Mouse (Mus musculus): ENCODE data around the gene Prrg4. TPM values are rescaled to one million over a fixed set of nuclear protein-coding genes. Genes with fewer than 3 reads are reported as not detected.
A peak's percentile ranks its signal among the peaks of the same experiment; 100 is the strongest.

Gene Prrg4
- total and polyA plus RNA-seq, 2 experiments from 2014 or later, result 1.4 to 3.8 TPM

- H3K27ac ChIP-seq, result no peak overlapping the region
- no peak for DNase-seq (ENCODE audit: low spot score)
- no peaks in the 10 kb centered on the region for H3K9me3 ChIP-seq (ENCODE audit: low read length)
- no peak for TF ChIP-seq CTCF (IDR thresholded peaks at IDR 0.05; ENCODE audit: low read depth)
- WGBS, result 79% methylated on average over 1 of the region's 1 CpGs
- no peak overlapping the region for H3K4me2 ChIP-seq (ENCODE audit: low read depth, low read length)
- no peaks in the 10 kb centered on the region for H3K4me1 ChIP-seq (ENCODE audit: insufficient read depth, low read length)
- no peak for ATAC-seq
- no peak overlapping the region for H3K4me3 ChIP-seq (ENCODE audit: low read length)
- H3K9ac ChIP-seq (replicated peaks; ENCODE audit: low read length), result no peak overlapping the region
- no peaks in the 10 kb centered on the region for H3K36me3 ChIP-seq (ENCODE audit: insufficient read depth, low read length)
- H3K27me3 ChIP-seq (ENCODE audit: insufficient read depth, low read length), result no peaks in the 10 kb centered on the region; the same call in 1 of the 2 replicates
These were observed 5.2 kb upstream of the Prrg4 start for GRCm38 (mm10) chr2:104854836-104855235.

DNA sequence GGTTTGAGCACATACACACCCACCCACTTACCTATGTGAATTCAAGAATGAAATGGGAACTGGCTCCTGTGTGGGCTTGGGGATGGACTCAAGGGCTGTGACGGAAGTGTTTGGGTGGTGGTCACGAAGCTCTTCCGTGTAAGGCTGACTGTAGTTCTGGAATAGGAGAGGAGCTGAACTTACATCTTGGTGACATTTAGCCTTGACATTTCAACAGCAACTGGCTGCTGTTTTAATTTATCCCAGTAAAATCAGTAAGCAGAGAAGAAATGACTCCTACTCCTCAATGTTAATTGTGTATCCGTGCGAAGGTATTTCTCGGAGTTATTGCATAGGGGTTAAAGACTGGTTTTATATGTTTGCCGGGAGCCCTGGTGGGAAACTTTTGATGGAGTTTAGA lies 2.9 kb upstream of the Prrg4 start:
- DNase-seq (ENCODE audit: low spot score) (no peak), ATAC-seq (no peak)
- no peak overlapping the region for H3K4me3 ChIP-seq (ENCODE audit: low read length)
- H3K27ac ChIP-seq, result no peak overlapping the region
- TF ChIP-seq CTCF (IDR thresholded peaks at IDR 0.05; ENCODE audit: low read depth), result no peak
- no peaks in the 10 kb centered on the region for H3K4me1 ChIP-seq (ENCODE audit: insufficient read depth, low read length)
- no peak overlapping the region for H3K9ac ChIP-seq (replicated peaks; ENCODE audit: low read length)
- H3K9me3 ChIP-seq (ENCODE audit: low read length), result no peaks in the 10 kb centered on the region
- H3K27me3 ChIP-seq (ENCODE audit: insufficient read depth, low read length), result no peaks in the 10 kb centered on the region; the same call in 1 of the 2 replicates
- 91% methylated on average over 7 of the region's 7 CpGs for WGBS
- no peak overlapping the region for H3K4me2 ChIP-seq (ENCODE audit: low read depth, low read length)
- no peaks in the 10 kb centered on the region for H3K36me3 ChIP-seq (ENCODE audit: insufficient read depth, low read length)

GRCm38 (mm10) chr2:104851686-104852085 lies 2.0 kb upstream of the Prrg4 start:
- H3K9me3 ChIP-seq (ENCODE audit: low read length), result no peaks in the 10 kb centered on the region
- WGBS, result 20% methylated on average over 5 of the region's 5 CpGs
- H3K9ac ChIP-seq (replicated peaks; ENCODE audit: low read length), result no peak overlapping the region
- H3K27me3 ChIP-seq (ENCODE audit: insufficient read depth, low read length), result no peaks in the 10 kb centered on the region; the same call in 1 of the 2 replicates
- H3K4me2 ChIP-seq (ENCODE audit: low read depth, low read length), result no peak overlapping the region
- H3K27ac ChIP-seq, result no peak overlapping the region
- peak; percentile 9 for DNase-seq (ENCODE audit: low spot score)
- no peak overlapping the region for H3K4me3 ChIP-seq (ENCODE audit: low read length)
- TF ChIP-seq CTCF (IDR thresholded peaks at IDR 0.05; ENCODE audit: low read depth), result no peak
- no peak for ATAC-seq
- H3K4me1 ChIP-seq (ENCODE audit: insufficient read depth, low read length), result no peaks in the 10 kb centered on the region
- no peaks in the 10 kb centered on the region for H3K36me3 ChIP-seq (ENCODE audit: insufficient read depth, low read length)

DNA sequence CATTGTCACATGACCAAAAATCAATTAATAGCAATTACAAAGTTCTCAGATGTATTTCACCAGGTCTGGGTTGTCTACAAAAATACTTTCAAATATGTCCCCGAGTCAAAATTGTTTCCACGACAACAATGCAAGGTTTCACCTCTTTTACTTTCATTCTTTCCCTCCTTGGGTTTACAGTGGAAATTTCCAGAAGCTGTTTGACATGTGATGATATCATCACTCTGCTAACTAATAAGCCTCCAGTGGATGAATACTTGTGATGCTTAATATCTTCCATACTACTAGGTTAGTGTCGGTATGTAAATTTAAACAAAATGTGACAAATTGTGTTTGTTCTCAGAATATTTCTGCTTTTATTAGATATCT lies 299 bp upstream of the Prrg4 start:
- ATAC-seq (no peak), DNase-seq (ENCODE audit: low spot score) (peak; percentile 6)
- no peaks in the 10 kb centered on the region for H3K4me1 ChIP-seq (ENCODE audit: insufficient read depth, low read length)
- H3K9ac ChIP-seq (replicated peaks; ENCODE audit: low read length), result peak overlapping the region; percentile 50; the same call in 1 of the 2 replicates
- TF ChIP-seq CTCF (IDR thresholded peaks at IDR 0.05; ENCODE audit: low read depth), result no peak
- 63% methylated on average over 3 of the region's 3 CpGs for WGBS
- no peak overlapping the region for H3K27ac ChIP-seq
- H3K9me3 ChIP-seq (ENCODE audit: low read length), result no peaks in the 10 kb centered on the region
- H3K36me3 ChIP-seq (ENCODE audit: insufficient read depth, low read length), result no peaks in the 10 kb centered on the region
- no peaks in the 10 kb centered on the region; the same call in 1 of the 2 replicates for H3K27me3 ChIP-seq (ENCODE audit: insufficient read depth, low read length)
- H3K4me3 ChIP-seq (ENCODE audit: low read length), result peak overlapping the region; percentile 60
- H3K4me2 ChIP-seq (ENCODE audit: low read depth, low read length), result peak overlapping the region; percentile 100

GRCm38 (mm10) chr2:104848235-104849161 lies 1.2 kb downstream of the Prrg4 start:
- TF ChIP-seq CTCF (IDR thresholded peaks at IDR 0.05; ENCODE audit: low read depth), result no peak
- Histone ChIP-seq H3K27me3 (ENCODE audit: insufficient read depth, low read length) (no peaks in the 10 kb centered on the region; the same call in 1 of the 2 replicates), H3K27ac (no peak overlapping the region), H3K4me3 (ENCODE audit: low read length) (peak overlapping the region; percentile 60), H3K4me2 (ENCODE audit: low read depth, low read length) (peak overlapping the region; percentile 100), H3K9ac (replicated peaks; ENCODE audit: low read length) (no peak overlapping the region), H3K4me1 (ENCODE audit: insufficient read depth, low read length) (no peaks in the 10 kb centered on the region), H3K9me3 (ENCODE audit: low read length) (no peaks in the 10 kb centered on the region), H3K36me3 (ENCODE audit: insufficient read depth, low read length) (no peaks in the 10 kb centered on the region)
- WGBS, result 36% methylated on average over 16 of the region's 16 CpGs
- DNase-seq (ENCODE audit: low spot score) (no peak), ATAC-seq (no peak)

- peak; percentile 68 for TF ChIP-seq CTCF (IDR thresholded peaks at IDR 0.05; ENCODE audit: low read depth)
- Histone ChIP-seq H3K9me3 (ENCODE audit: low read length) (no peaks in the 10 kb centered on the region), H3K4me3 (ENCODE audit: low read length) (no peak overlapping the region), H3K9ac (replicated peaks; ENCODE audit: low read length) (no peak overlapping the region), H3K27ac (no peak overlapping the region), H3K36me3 (ENCODE audit: insufficient read depth, low read length) (no peaks in the 10 kb centered on the region), H3K4me1 (ENCODE audit: insufficient read depth, low read length) (no peaks in the 10 kb centered on the region), H3K27me3 (ENCODE audit: insufficient read depth, low read length) (no peaks in the 10 kb centered on the region), H3K4me2 (ENCODE audit: low read depth, low read length) (no peak overlapping the region)
- DNase-seq (ENCODE audit: low spot score), result peak; percentile 65
- no peak for ATAC-seq
- 57% methylated on average over 2 of the region's 2 CpGs for WGBS
These were observed 2.0 kb downstream of the Prrg4 start for GRCm38 (mm10) chr2:104847645-104848044.
